Mouse (Mus musculus): ENCODE measurements around the gene Ncf1. TPM values are rescaled to one million over a fixed set of nuclear protein-coding genes. Genes with fewer than 3 reads are reported as not detected.

The Ncf1 gene
- total RNA-seq, 2 experiments from 2014 or later: 5.5 to 5.9 TPM

- DNase-seq (ENCODE audit: low spot score in 2 of 2): no peak
Measured at GRCm38 (mm10) chr5:134214021-134214806, 15.2 kb downstream of the Ncf1 start.

GRCm38 (mm10) chr5:134209931-134210554 is 19.4 kb downstream of the Ncf1 start:
- no peak for DNase-seq (ENCODE audit: low spot score in 2 of 2)

GRCm38 (mm10) chr5:134206721-134207120 is 22.7 kb downstream of the Ncf1 start:
- no peak for DNase-seq (ENCODE audit: low spot score in 2 of 2)

GRCm38 (mm10) chr5:134193664-134194063 is 35.8 kb downstream of the Ncf1 start:
- DNase-seq (ENCODE audit: low spot score in 2 of 2): no peak

- DNase-seq (ENCODE audit: low spot score in 2 of 2): no peak
Measured at GRCm38 (mm10) chr5:134188571-134188970, 40.9 kb downstream of the Ncf1 start.

GRCm38 (mm10) chr5:134186961-134187731 is 42.3 kb downstream of the Ncf1 start:
- DNase-seq (ENCODE audit: low spot score in 2 of 2): peak; percentile 63 to 68

- DNase-seq (ENCODE audit: low spot score in 2 of 2): no peak
Measured at GRCm38 (mm10) chr5:134186059-134186458, 43.4 kb downstream of the Ncf1 start.

GRCm38 (mm10) chr5:134183880-134184808 is 45.3 kb downstream of the Ncf1 start, which contains the start of gene Gtf2ird2:
TSS of gene Gtf2ird2 (plus strand) at chr5:134184019.
- DNase-seq (ENCODE audit: low spot score in 2 of 2): peak; percentile 99

GRCm38 (mm10) chr5:134183162-134183561 is 46.3 kb downstream of the Ncf1 start:
- no peak for DNase-seq (ENCODE audit: low spot score in 2 of 2)

- no peak for DNase-seq (ENCODE audit: low spot score in 2 of 2)
Measured at GRCm38 (mm10) chr5:134182735-134183134, 46.7 kb downstream of the Ncf1 start.

- no peak for DNase-seq (ENCODE audit: low spot score in 2 of 2)
Measured at GRCm38 (mm10) chr5:134182172-134182571, 47.3 kb downstream of the Ncf1 start.

GRCm38 (mm10) chr5:134179871-134180270 is 49.6 kb downstream of the Ncf1 start:
- DNase-seq (ENCODE audit: low spot score in 2 of 2): peak; percentile 88 to 89

GRCm38 (mm10) chr5:134178536-134178935 is 50.9 kb downstream of the Ncf1 start:
- no peak for DNase-seq (ENCODE audit: low spot score in 2 of 2)

- DNase-seq (ENCODE audit: low spot score in 2 of 2): peak; percentile 81 to 86
Measured at GRCm38 (mm10) chr5:134176169-134176881, 53.1 kb downstream of the Ncf1 start, which contains the start of gene Rcc1l. TSS of gene Rcc1l (minus strand) at chr5:134176774.

- DNase-seq (ENCODE audit: low spot score in 2 of 2): no peak
Measured at GRCm38 (mm10) chr5:134175696-134176095, 53.7 kb downstream of the Ncf1 start.

- DNase-seq (ENCODE audit: low spot score in 2 of 2): peak; percentile 42
Measured at GRCm38 (mm10) chr5:134173206-134173605, 56.2 kb downstream of the Ncf1 start.

GRCm38 (mm10) chr5:134170167-134170566 is 59.3 kb downstream of the Ncf1 start:
- no peak for DNase-seq (ENCODE audit: low spot score in 2 of 2)

Measured in layer of hippocampus, postnatal 10 days (tissue).